Mouse (Mus musculus) bone marrow macrophage, adult 2 months (primary cell): Measurements from ENCODE around the gene Sorcs2.

ENCODE experiments used
- CTCF ChIP-seq: IDR thresholded peaks from 2 replicates; pipeline ENCODE4 v1.5.1; 2012; ENCODE audit warnings: low read depth, mild to moderate bottlenecking, low read length, moderate library complexity
- POLR2A ChIP-seq: IDR thresholded peaks from 2 replicates; pipeline ENCODE4 v1.6.1; 2012; ENCODE audit warnings: mild to moderate bottlenecking, low read depth, low read length, borderline replicate concordance

DNA sequence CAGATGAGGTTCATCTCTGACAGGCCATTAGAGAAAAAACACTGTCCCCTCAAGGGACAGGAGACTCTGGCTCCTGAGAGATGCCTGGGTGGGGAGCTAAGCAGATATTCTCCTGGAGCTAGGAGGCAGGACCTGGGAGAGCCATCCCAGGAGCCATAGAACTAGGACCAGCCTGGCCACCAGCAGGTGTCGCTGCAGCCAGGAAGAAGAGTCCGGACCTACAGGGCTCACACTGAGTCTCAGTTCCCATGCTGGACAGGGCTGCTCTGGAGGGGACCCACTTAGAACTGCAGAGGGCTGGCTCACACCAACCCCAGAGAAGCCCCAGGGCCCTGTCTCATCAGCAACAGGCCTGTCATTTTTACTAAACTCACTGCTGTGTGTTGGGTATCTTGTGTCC lies 74.4 kb downstream of the Sorcs2 start:
- TF ChIP-seq POLR2A (no peak), CTCF (peak; percentile 40; the same call in 1 of the 2 replicates)
